8 mouse cellular contexts compared by ENCODE assay signal in genomic region chr6:84095882-84096281, GRCm38 (mm10).
A peak's percentile ranks its signal among the peaks of the same experiment; 100 is the strongest.
DNase-seq lines count a peak whose midpoint lies in the region; ATAC-seq and TF ChIP-seq lines count a peak whose summit lies in the region.

No protein-coding gene starts in this region.

- no peak overlapping the region for H3K9ac ChIP-seq in heart, embryonic 11.5 days (ENCODE audit: low read depth, low read length)
- H3K9ac ChIP-seq in lung, embryonic 14.5 days = no peak overlapping the region

- H3K27me3 ChIP-seq in heart, embryonic 11.5 days (ENCODE audit: control insufficient read depth, insufficient read depth, low read length) = no peaks in the 10 kb centered on the region
- peaks cover 9% of the 10 kb centered on the region; the same call in 1 of the 2 replicates for H3K27me3 ChIP-seq in lung, embryonic 14.5 days (ENCODE audit: insufficient read depth, low read length)

- no peak overlapping the region for H3K4me2 ChIP-seq in heart, embryonic 11.5 days
- H3K4me2 ChIP-seq in lung, embryonic 14.5 days = no peak overlapping the region

- 15% methylated on average over 7 of the region's 7 CpGs for WGBS in heart, embryonic 11.5 days (ENCODE audit: insufficient replicate concordance)
- WGBS in lung, embryonic 14.5 days = 14% methylated on average over 7 of the region's 7 CpGs

- peak; percentile 40 for DNase-seq in adrenal gland, adult 2 months
- no peak for DNase-seq in adrenal gland, adult 8-10 months
- DNase-seq in Muller cell, postnatal 12 days (ENCODE audit: inconsistent ontology term) = peak; percentile 54
- peak; percentile 40 to 73 for DNase-seq in cerebellum, postnatal 36 days
- DNase-seq in kidney, postnatal 36 days = peak; percentile 66 to 73
- peak; percentile 96 for DNase-seq in lung, embryonic 14.5 days
- DNase-seq in right cerebral cortex, adult 2 months (ENCODE audit: low spot score in 2 of 2) = peak; percentile 67 to 82

- H3K9me3 ChIP-seq in heart, embryonic 11.5 days (replicated peaks; ENCODE audit: control insufficient read depth, low read length) = no peaks in the 10 kb centered on the region
- no peaks in the 10 kb centered on the region for H3K9me3 ChIP-seq in lung, embryonic 14.5 days (ENCODE audit: low read depth, low read length)

- ATAC-seq in heart, embryonic 11.5 days (replicated peaks; ENCODE audit: insufficient number of reproducible peaks, low FRiP score, low TSS enrichment) = 0 out of 2 replicates have a peak, but pooled peaks have one; percentile 18
- ATAC-seq in lung, embryonic 14.5 days (ENCODE audit: insufficient read depth) = peak; percentile 47; the same call in 1 of the 2 replicates

- no peak overlapping the region for H3K4me3 ChIP-seq in heart, embryonic 11.5 days (ENCODE audit: low read depth, low read length)
- no peak overlapping the region for H3K4me3 ChIP-seq in lung, embryonic 14.5 days (ENCODE audit: low read depth, low read length)

- H3K36me3 ChIP-seq in heart, embryonic 11.5 days (ENCODE audit: control insufficient read depth, insufficient read depth, low read length) = no peaks in the 10 kb centered on the region
- H3K36me3 ChIP-seq in lung, embryonic 14.5 days (ENCODE audit: insufficient read depth) = no peaks in the 10 kb centered on the region

- no peak overlapping the region for H3K27ac ChIP-seq in heart, embryonic 11.5 days (ENCODE audit: low read depth, low read length)
- no peak overlapping the region for H3K27ac ChIP-seq in lung, embryonic 14.5 days (ENCODE audit: low read depth)

- peak; percentile 94 for TF ChIP-seq CTCF in lung, embryonic 14.5 days (IDR thresholded peaks at IDR 0.05; ENCODE audit: low read depth)

- no peaks in the 10 kb centered on the region for H3K4me1 ChIP-seq in heart, embryonic 11.5 days (ENCODE audit: control insufficient read depth, insufficient read depth, low read length)
- no peaks in the 10 kb centered on the region for H3K4me1 ChIP-seq in lung, embryonic 14.5 days (ENCODE audit: insufficient read depth)
